Mouse (Mus musculus) liver, adult (tissue): ENCODE data around the gene Axl.

Source experiments
- GATA4 ChIP-seq: IDR thresholded peaks from 2 replicates; pipeline ENCODE4 v1.6.1; 2014; ENCODE audit warnings: mild to moderate bottlenecking, low read length; ENCODE audit not compliant: insufficient replicate concordance

Gene Axl

DNA sequence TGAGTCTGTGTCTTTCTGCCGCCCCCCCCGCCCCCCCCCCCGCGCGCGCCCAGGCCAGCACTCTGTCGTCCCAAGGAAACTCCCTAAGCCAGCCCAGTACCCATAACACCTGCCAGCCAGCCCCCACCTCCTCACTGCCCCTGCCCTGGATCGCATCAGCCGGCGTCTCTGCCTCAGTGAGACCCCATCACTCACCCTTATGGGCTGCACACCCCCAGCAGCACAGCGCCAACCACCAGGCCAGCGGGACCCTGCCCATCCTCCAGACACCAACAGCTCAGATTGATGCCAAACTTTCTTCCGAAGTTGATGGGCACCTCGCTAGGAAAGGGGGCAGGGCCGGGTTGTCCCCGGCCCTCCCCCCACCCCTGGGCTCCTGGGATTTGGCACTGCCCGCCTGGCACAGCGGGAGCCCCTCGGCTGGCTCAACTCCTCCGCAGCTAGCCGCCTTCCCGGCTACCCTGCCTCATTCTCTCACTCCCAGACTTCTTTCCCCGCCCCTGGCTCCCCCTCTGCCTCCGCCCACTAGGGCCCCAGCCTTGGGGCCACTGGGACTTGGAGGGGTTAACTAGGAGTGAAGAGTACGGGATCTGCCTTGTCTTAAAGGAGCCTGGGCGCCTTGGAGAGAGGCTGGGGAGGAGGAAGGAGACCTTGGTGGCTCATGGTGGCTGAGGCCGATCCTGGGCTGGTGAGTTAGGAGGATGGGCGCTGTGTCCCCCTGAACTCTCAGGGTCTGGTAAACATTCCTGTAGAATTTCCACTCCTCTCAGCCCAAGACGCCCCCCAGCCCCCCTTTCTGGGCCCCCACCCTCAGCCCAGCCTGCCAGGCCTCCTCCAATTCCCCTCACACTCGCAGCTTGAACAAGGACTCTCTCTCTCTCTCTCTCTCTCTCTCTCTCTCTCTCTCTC lies at the start of gene Axl:
Axl (minus strand) TSS at position 486 of the 909 bp plus-strand sequence.
- no peak for TF ChIP-seq GATA4

GRCm38 (mm10) chr7:25835188-25835891 lies 46.8 kb upstream of the Axl start:
- no peak for TF ChIP-seq GATA4

- no peak for TF ChIP-seq GATA4
Observed at GRCm38 (mm10) chr7:25831557-25832530, 43.3 kb upstream of the Axl start.

GRCm38 (mm10) chr7:25830251-25830650 lies 41.7 kb upstream of the Axl start:
- TF ChIP-seq GATA4, result no peak

- peak; percentile 95 for TF ChIP-seq GATA4
Observed at GRCm38 (mm10) chr7:25827199-25827598, 38.7 kb upstream of the Axl start.

GRCm38 (mm10) chr7:25826029-25826428 lies 37.5 kb upstream of the Axl start:
- TF ChIP-seq GATA4, result no peak

DNA sequence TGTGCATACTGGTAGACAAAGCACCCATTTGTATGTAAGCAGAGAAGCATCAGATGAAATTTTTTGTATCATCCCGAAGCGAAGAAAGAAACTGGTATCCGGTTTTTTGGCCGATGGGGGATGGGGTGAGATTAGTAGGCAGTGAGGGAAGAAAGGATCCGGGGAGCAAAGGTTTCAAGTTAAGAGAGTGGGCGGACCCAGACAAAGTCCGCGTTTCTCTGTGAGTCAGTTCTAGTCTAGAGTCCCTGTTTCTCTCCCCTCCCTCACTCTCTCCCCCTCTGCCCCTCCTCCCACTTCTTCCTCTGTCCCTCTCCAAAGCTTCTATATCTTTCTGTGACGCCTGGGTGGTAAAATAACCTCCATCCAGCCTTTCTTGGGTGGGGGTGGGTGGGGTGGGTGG lies 36.5 kb upstream of the Axl start:
- no peak for TF ChIP-seq GATA4

- TF ChIP-seq GATA4, result no peak
Observed at GRCm38 (mm10) chr7:25816241-25816919, 27.9 kb upstream of the Axl start, which contains the start of gene Cyp2s1. Cyp2s1 (minus strand) TSS chr7:25816913.

DNA sequence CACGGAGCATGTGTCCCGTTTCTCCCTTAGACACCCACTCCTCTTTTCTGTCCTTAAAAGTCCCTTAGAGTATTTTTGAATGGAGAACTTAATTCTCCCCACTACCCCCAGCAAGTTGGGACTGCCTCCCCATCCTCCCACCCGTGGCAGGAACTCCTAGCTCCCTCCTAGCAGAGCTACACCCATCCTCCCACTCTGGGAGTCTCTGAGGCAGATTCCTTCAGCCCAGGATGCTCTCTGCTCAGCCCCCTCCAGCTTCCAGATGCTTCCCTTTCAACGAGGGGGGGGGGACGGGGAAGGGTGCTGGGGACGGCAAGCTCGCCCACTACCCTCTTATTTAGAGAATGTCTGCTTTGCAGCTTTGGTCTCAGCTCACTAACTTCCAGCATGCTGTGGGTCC lies 27.1 kb upstream of the Axl start:
- TF ChIP-seq GATA4, result no peak

- TF ChIP-seq GATA4, result no peak
Observed at GRCm38 (mm10) chr7:25814711-25815110, 26.2 kb upstream of the Axl start.

DNA sequence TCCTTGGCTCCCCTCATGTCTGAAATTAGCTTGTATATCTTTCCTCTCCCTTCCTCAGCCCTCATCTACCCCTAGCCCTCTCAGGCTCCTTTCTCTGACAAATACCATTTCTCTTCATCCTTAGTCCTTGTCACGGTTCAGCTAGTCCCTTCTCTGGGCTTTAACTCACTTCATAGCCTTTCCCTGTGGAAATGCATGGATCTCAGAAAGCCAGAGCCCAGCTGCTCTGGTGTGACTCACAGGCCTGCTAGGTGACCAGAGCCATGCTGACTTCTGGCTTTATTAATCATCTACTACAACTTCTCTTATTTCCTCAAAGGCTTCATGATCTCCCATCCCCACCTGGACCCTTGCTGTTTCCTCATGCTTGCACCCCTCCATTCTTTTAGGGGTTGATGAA lies 23.7 kb upstream of the Axl start:
- no peak for TF ChIP-seq GATA4

DNA sequence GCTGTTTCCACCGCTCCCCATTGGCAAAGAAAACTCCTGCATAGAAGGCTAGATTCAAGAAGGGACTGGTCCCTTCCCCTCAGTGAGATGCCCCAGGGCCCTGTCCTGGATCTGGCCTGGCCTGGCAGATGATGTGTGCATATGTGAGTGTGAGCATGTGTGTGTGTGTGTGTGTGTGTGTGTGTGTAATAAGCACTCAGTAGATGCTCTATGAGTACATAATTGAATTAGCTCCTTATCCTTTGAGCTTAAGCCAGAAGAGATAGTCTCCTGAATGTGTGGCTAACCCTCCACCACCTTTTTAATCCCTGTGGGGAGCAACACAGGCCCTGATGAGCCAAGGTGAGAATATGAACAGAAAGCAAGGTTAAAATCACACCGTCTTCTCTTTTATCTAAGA lies 23.2 kb upstream of the Axl start:
- no peak for TF ChIP-seq GATA4

- no peak for TF ChIP-seq GATA4
Observed at GRCm38 (mm10) chr7:25805631-25806343, 17.3 kb upstream of the Axl start.

DNA sequence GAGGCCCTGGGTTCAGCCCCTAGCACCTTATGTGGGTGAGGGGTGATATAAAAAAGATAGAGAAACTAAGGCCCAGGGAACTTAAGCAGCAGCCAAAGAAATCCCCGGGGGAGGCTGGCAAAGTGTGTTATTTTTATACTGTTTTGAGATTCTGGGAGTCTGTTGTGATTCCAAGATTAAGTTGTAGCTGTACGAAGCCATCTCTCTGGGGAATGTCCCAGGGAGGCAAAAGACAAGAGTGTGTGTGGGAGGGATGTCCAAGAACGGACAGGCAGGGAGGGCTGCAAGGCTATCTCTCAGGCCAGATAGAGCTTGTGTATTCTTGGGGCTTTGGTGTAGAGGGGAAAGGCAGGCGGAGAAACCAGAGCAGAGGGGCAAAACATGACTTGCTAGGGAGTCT lies 16.3 kb upstream of the Axl start:
- no peak for TF ChIP-seq GATA4

DNA sequence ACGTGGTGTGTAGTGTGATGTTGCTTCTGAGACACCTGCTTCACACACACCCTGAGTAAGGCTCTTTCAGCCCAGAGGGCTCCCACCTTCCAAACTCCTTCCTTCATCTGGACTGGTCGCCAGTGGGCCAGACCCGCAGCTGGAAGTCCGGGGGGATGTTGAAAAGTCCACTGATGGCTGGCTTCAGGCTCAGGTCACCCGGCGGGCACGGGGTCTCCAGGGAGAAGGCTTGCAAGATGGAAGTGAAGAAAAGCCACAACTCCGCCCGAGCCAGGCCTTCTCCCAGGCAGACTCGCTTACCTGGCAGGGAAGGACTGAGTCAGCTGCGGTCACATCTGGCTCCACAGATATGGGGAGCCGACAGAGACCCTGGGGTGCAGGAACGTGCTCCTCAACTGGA lies 15.0 kb upstream of the Axl start:
- TF ChIP-seq GATA4, result no peak
